Comparison of ENCODE assay signal across 9 mouse cellular contexts in genomic region chr2:131827999-131828975, GRCm38 (mm10). TPM values are rescaled to one million over a fixed set of nuclear protein-coding genes. Genes with fewer than 3 reads are reported as not detected.
DNase-seq lines count a peak whose midpoint lies in the region; ATAC-seq lines count a peak whose summit lies in the region.
"Had no signal": no experiment of that assay in that cellular context is flagged by ENCODE, and none has a peak within 500 bp of the region (broad histone marks: within the 10 kb centered on the region; RNA-seq: fewer than 3 reads in every experiment).

No protein-coding gene starts in this region.

- no peak overlapping the region for H3K27ac ChIP-seq in liver, embryonic 11.5 days (ENCODE audit: low read depth, low read length)

- intact Hi-C loops in heart, postnatal 36 days (cut with DNase I) = loop anchor here (1.0 to 10.0 kb wide), 3 partner anchors 111 to 657 kb away; no protein-coding TSS in a partner anchor

- H3K4me1 ChIP-seq in liver, embryonic 11.5 days (replicated peaks; ENCODE audit: control insufficient read depth, insufficient read depth, low read length) = peaks cover 28% of the 10 kb centered on the region

- WGBS in liver, embryonic 11.5 days = 44% methylated on average over 18 of the region's 18 CpGs

- no peak overlapping the region for H3K4me3 ChIP-seq in liver, embryonic 11.5 days (ENCODE audit: low read depth, low read length)

- no peaks in the 10 kb centered on the region for H3K36me3 ChIP-seq in liver, embryonic 11.5 days (ENCODE audit: control insufficient read depth, insufficient read depth, low read length)

- DNase-seq in liver = peak; percentile 32
- no peak for DNase-seq in liver, embryonic 11.5 days (ENCODE audit: low spot score)
- peak; percentile 85 for DNase-seq in brain, adult 2 months (ENCODE audit: low read depth, low spot score)
- DNase-seq in fibroblast of lung, adult 2 months (ENCODE audit: low read depth) = peak; percentile 61
- peak; percentile 47 to 55 for DNase-seq in heart, postnatal 36 days
- DNase-seq in left cerebral cortex, adult 18-20 months (ENCODE audit: low spot score in 2 of 2) = peak; percentile 57 to 72
- DNase-seq in mesoderm, embryonic 11.5 days (ENCODE audit: low read depth, low spot score) = peak; percentile 55
- DNase-seq in skeletal muscle tissue, adult 2 months (ENCODE audit: low read depth, low spot score) = peak; percentile 38

- H3K27me3 ChIP-seq in liver, embryonic 11.5 days (replicated peaks; ENCODE audit: control insufficient read depth, insufficient read depth, low read length) = no peaks in the 10 kb centered on the region

- no peak for ATAC-seq in liver, embryonic 11.5 days (replicated peaks; ENCODE audit: low FRiP score)

- no peak overlapping the region for H3K4me2 ChIP-seq in liver, embryonic 11.5 days

- H3K9ac ChIP-seq in liver, embryonic 11.5 days (ENCODE audit: low read depth, low read length) = no peak overlapping the region

- no peaks in the 10 kb centered on the region for H3K9me3 ChIP-seq in liver, embryonic 11.5 days (ENCODE audit: control insufficient read depth, low read length)

RNA-seq across cellular contexts. Expression of gene Erv3, which starts 31.3 kb away (rescaled TPM):
- polyA plus RNA-seq in liver, embryonic 11.5 days (2014; fragmentation: Nextera tagmentation; extraction: Ambion mirVana) = not detected in 2 replicates
- total RNA-seq in heart, postnatal 36 days (2021) = not detected
- under 1 TPM; 0.09 to 0.23 TPM for total RNA-seq in left cerebral cortex, adult 18-20 months (2021)
- total RNA-seq: neutrophil, adult 5-6 weeks had no signal
